Mouse (Mus musculus) kidney, postnatal 0 days (tissue): ENCODE results near the gene Higd1b. TPM values are rescaled to one million over a fixed set of nuclear protein-coding genes. Genes with fewer than 3 reads are reported as not detected.

Experiments used
- ATAC-seq: fragments of 200-750 bp; cut with Nextera tagmentation; replicated peaks from 2 replicates; pipeline ENCODE4 v1.8.0; 2017; ENCODE audit warnings: low read depth, moderate number of reproducible peaks, moderate TSS enrichment, moderate library complexity; ENCODE audit not compliant: low FRiP score
- DNase-seq: peaks from one replicate; pipeline ENCODE4 v3.0.0-alpha.2; 2016; ENCODE audit warnings: low spot score
- H3K27ac ChIP-seq: fragments of 300-500 bp; sonication (generic); 2 replicates; pipeline ENCODE4 v1.5.1; 2014; ENCODE audit warnings: mild to moderate bottlenecking
- H3K27me3 ChIP-seq: fragments of 300-500 bp; sonication (generic); 2 replicates; pipeline ENCODE4 v1.6.1; 2014; ENCODE audit warnings: low read length, mixed read lengths; ENCODE audit not compliant: insufficient read depth
- H3K36me3 ChIP-seq: fragments of 300-500 bp; sonication (generic); 2 replicates; pipeline ENCODE4 v1.6.1; 2014; ENCODE audit warnings: low read length, mixed read lengths; ENCODE audit not compliant: insufficient read depth
- H3K4me1 ChIP-seq: fragments of 300-500 bp; sonication (generic); replicated peaks from 2 replicates; pipeline ENCODE4 v1.6.1; 2014; ENCODE audit warnings: antibody characterized with exemption, low read length, mixed read lengths; ENCODE audit not compliant: insufficient read depth
- H3K4me2 ChIP-seq: fragments of 300-500 bp; sonication (generic); 2 replicates; pipeline ENCODE4 v1.6.1; 2014; ENCODE audit warnings: mild to moderate bottlenecking, low read length, moderate library complexity, mixed read lengths
- H3K4me3 ChIP-seq: fragments of 300-500 bp; sonication (generic); replicated peaks from 2 replicates; pipeline ENCODE4 v1.5.1; 2014; ENCODE audit warnings: low read depth, low read length
- H3K9ac ChIP-seq: fragments of 300-500 bp; sonication (generic); 2 replicates; pipeline ENCODE4 v1.6.1; 2014; ENCODE audit warnings: low read depth, low read length
- H3K9me3 ChIP-seq: fragments of 300-500 bp; sonication (generic); replicated peaks from 2 replicates; pipeline ENCODE4 v1.6.1; 2016; ENCODE audit warnings: low read length, inconsistent platforms, mixed read lengths
- CTCF ChIP-seq: IDR thresholded peaks from 2 replicates; pipeline ENCODE4 v1.5.1; 2016; ENCODE audit warnings: antibody characterized with exemption, low read depth, mild to moderate bottlenecking, moderate library complexity
- WGBS: fragments of 180-500 bp; shearing (Covaris S2); extraction: QIAGEN DNeasy Blood & Tissue Kit; methylation state at CpG from one replicate; pipeline ENCODE4 v1.1.7; 2014; 5-methylcytosine and 5-hydroxymethylcytosine counted together
- polyA plus RNA-seq: library from polyadenylated mRNA; unstranded; fragments of >200 nt; fragmentation: Nextera tagmentation; extraction: Ambion mirVana; gene quantifications from 2 replicates; pipeline ENCODE4 v1.2.1, GENCODE M21; 2015

Higd1b gene
- polyA plus RNA-seq, 1 experiment from 2014 or later, result 3.0 TPM

GRCm38 (mm10) chr11:102879558-102879957, 43.9 kb downstream of the Higd1b start:
- Histone ChIP-seq H3K4me2 (peak overlapping the region; percentile 61), H3K9ac (peak overlapping the region; percentile 76; the same call in 1 of the 2 replicates), H3K9me3 (no peaks in the 10 kb centered on the region), H3K27me3 (no peaks in the 10 kb centered on the region), H3K4me3 (peak overlapping the region; percentile 77; the same call in 1 of the 2 replicates), H3K36me3 (0 out of 2 replicates have a peak, but pooled peaks cover 12% of the 10 kb centered on the region), H3K4me1 (peaks cover 11% of the 10 kb centered on the region; the same call in 1 of the 2 replicates), H3K27ac (no peak overlapping the region)
- ATAC-seq, result no peak
- no peak for DNase-seq
- 53% methylated on average over 2 of the region's 2 CpGs for WGBS
- TF ChIP-seq CTCF, result no peak

- ATAC-seq (peak; percentile 91), DNase-seq (peak; percentile 97)
- Histone ChIP-seq H3K9ac (peak within 1 kb of the TSS; percentile 76), H3K27me3 (no peaks in the 10 kb centered on the region), H3K4me1 (peaks cover 11% of the 10 kb centered on the region; the same call in 1 of the 2 replicates), H3K36me3 (0 out of 2 replicates have a peak, but pooled peaks cover 12% of the 10 kb centered on the region), H3K27ac (peak within 1 kb of the TSS; percentile 83), H3K4me2 (peak within 1 kb of the TSS; percentile 61), H3K4me3 (peak within 1 kb of the TSS; percentile 77), H3K9me3 (no peaks in the 10 kb centered on the region)
- WGBS, result under 1% methylated on average over 62 of the region's 62 CpGs
- no peak for TF ChIP-seq CTCF
Observed at GRCm38 (mm10) chr11:102880585-102881313, 45.1 kb downstream of the Higd1b start, which contains the start of the genes Eftud2 and Ccdc103. Gene Eftud2 (minus strand): TSS chr11:102880985. Gene Ccdc103 (plus strand): TSS chr11:102881204.

- peak overlapping the region; percentile 76 for H3K9ac ChIP-seq
- no peak for DNase-seq
- no peak for TF ChIP-seq CTCF
- no peaks in the 10 kb centered on the region for H3K27me3 ChIP-seq
- no peak; the same call in 1 of the 2 replicates for ATAC-seq
- peak overlapping the region; percentile 77 for H3K4me3 ChIP-seq
- peaks cover 11% of the 10 kb centered on the region; the same call in 1 of the 2 replicates for H3K4me1 ChIP-seq
- H3K36me3 ChIP-seq, result 0 out of 2 replicates have a peak, but pooled peaks cover 12% of the 10 kb centered on the region
- no peaks in the 10 kb centered on the region for H3K9me3 ChIP-seq
- 0 out of 2 replicates have a peak overlapping the region, but pooled peaks have one; percentile 83 for H3K27ac ChIP-seq
- 13% methylated on average over 13 of the region's 13 CpGs for WGBS
- H3K4me2 ChIP-seq, result peak overlapping the region; percentile 61
Observed at GRCm38 (mm10) chr11:102881314-102882198, 45.9 kb downstream of the Higd1b start.

GRCm38 (mm10) chr11:102884616-102885219, 49.1 kb downstream of the Higd1b start, which contains the start of gene Fam187a:
Gene Fam187a (plus strand): TSS chr11:102885169.
- no peak within 1 kb of the TSS for H3K4me3 ChIP-seq
- TF ChIP-seq CTCF, result no peak
- 53% methylated on average over 10 of the region's 10 CpGs for WGBS
- H3K27me3 ChIP-seq, result no peaks in the 10 kb centered on the region
- H3K27ac ChIP-seq, result no peak within 1 kb of the TSS
- no peaks in the 10 kb centered on the region for H3K36me3 ChIP-seq
- no peak within 1 kb of the TSS for H3K4me2 ChIP-seq
- DNase-seq, result no peak
- H3K4me1 ChIP-seq, result peaks cover 10% of the 10 kb centered on the region; the same call in 1 of the 2 replicates
- no peak for ATAC-seq
- no peaks in the 10 kb centered on the region for H3K9me3 ChIP-seq
- no peak within 1 kb of the TSS for H3K9ac ChIP-seq

- H3K36me3 ChIP-seq, result no peaks in the 10 kb centered on the region
- H3K27ac ChIP-seq, result no peak overlapping the region
- no peaks in the 10 kb centered on the region for H3K4me1 ChIP-seq
- no peak overlapping the region for H3K9ac ChIP-seq
- no peak overlapping the region for H3K4me2 ChIP-seq
- no peak for DNase-seq
- WGBS, result 87% methylated on average over 5 of the region's 5 CpGs
- H3K27me3 ChIP-seq, result no peaks in the 10 kb centered on the region
- no peak overlapping the region for H3K4me3 ChIP-seq
- no peak for ATAC-seq
- TF ChIP-seq CTCF, result no peak
- no peaks in the 10 kb centered on the region for H3K9me3 ChIP-seq
Observed at GRCm38 (mm10) chr11:102887433-102887832, 51.8 kb downstream of the Higd1b start.

Other genes with a start within 250 kb of the Higd1b start
- gene Fzd2, start 231.5 kb upstream of the Higd1b start, polyA plus RNA-seq, result 21.8 and 25.9 TPM in 2 replicates
- 0.32 and 0.36 TPM in 2 replicates for gene Meioc, start 172.1 kb upstream of the Higd1b start, polyA plus RNA-seq
- 35.3 and 42.8 TPM in 2 replicates for gene Ccdc43, start 138.1 kb upstream of the Higd1b start, polyA plus RNA-seq
- 5.9 and 7.7 TPM in 2 replicates for gene Adam11, start 74.4 kb upstream of the Higd1b start, polyA plus RNA-seq
- gene Gjc1, start 16.1 kb upstream of the Higd1b start, polyA plus RNA-seq, result 44.2 and 47.1 TPM in 2 replicates
- 127 and 140 TPM in 2 replicates for gene Eftud2, start 45.1 kb downstream of the Higd1b start, polyA plus RNA-seq
- 1.8 and 2.1 TPM in 2 replicates for gene Ccdc103, start 45.4 kb downstream of the Higd1b start, polyA plus RNA-seq
- 0.11 TPM in 1 of 2 replicates, not detected in the other for gene Fam187a, start 49.3 kb downstream of the Higd1b start, polyA plus RNA-seq
- gene Gfap, start 65.1 kb downstream of the Higd1b start, polyA plus RNA-seq, result 0.20 and 0.33 TPM in 2 replicates
- 2.6 and 3.4 TPM in 2 replicates for gene Kif18b, start 89.3 kb downstream of the Higd1b start, polyA plus RNA-seq
- gene C1ql1, start 110.8 kb downstream of the Higd1b start, polyA plus RNA-seq, result 1.4 and 2.3 TPM in 2 replicates
- 60.3 and 60.7 TPM in 2 replicates for gene Nmt1, start 192.3 kb downstream of the Higd1b start, polyA plus RNA-seq
- gene Dcakd, start 192.5 kb downstream of the Higd1b start, polyA plus RNA-seq, result 103 and 106 TPM in 2 replicates